Mouse (Mus musculus) layer of hippocampus, adult 2 months (tissue): ENCODE data around the gene Slc25a35. TPM values are rescaled to one million over a fixed set of nuclear protein-coding genes. Genes with fewer than 3 reads are reported as not detected.

Experiments used
- DNase-seq, 2 experiments: peaks; one replicate each; pipeline ENCODE4 v3.0.0; 2022; ENCODE audit warnings: low spot score in 2 of 2
- H3K27ac ChIP-seq: fragments of 200-600 bp; 2 replicates; pipeline ENCODE4 v1.8.1; 2022
- H3K4me3 ChIP-seq: fragments of 200-600 bp; 2 replicates; pipeline ENCODE4 v1.8.1; 2022; ENCODE audit warnings: mild to moderate bottlenecking
- CTCF ChIP-seq: fragments of 200-600 bp; conservative IDR thresholded peaks from 2 replicates; pipeline ENCODE4 v1.8.1; 2022; ENCODE audit warnings: antibody characterized with exemption, mild to moderate bottlenecking, moderate library complexity
- total RNA-seq, 2 experiments: library from RNA; stranded (reverse); gene quantifications; 2 replicates each; pipeline ENCODE4 v1.2.3; 2021

Gene Slc25a35
- total RNA-seq, 2 experiments from 2014 or later, result 5.8 to 6.2 TPM

DNA sequence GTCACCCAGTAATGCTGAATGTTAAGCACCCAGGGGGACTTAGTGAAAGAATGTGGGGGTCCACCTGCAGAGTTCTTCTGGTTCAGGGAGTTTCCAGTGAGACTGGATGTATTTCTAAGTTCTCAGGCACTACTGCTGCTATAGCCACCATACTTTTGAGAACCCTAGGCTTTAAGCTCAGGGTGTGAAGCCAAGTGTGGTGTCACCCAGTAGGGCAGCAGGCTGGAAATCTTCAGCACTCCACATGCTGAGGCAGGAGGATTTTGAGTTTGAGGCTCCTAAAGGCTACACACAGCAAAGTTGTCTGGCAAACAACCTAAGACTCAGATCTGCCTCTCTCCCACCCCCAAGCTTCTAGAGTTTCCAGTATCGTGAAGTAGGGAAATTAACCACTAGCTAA is 1.4 kb upstream of the Slc25a35 start:
- no peak overlapping the region for H3K4me3 ChIP-seq
- TF ChIP-seq CTCF, result no peak
- no peak for DNase-seq
- H3K27ac ChIP-seq, result no peak overlapping the region

DNA sequence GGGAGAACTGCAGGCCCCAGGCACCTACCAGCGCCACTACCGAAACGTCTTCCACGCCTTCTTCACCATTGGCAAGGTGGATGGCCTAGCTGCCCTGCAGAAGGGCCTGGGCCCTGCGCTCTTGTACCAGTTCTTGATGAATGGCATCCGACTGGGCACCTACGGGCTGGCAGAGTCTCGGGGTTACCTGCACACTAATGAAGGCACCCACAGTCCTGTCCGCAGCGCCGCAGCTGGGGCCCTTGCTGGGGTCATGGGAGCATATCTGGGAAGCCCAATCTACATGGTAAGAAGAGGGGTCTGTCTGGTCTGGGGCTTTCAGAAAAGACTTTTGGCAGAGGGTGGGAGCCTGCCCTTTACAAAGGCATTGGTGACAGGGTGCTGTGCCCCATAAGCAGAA is 821 bp downstream of the Slc25a35 start:
- Histone ChIP-seq H3K27ac (no peak overlapping the region; the same call in 1 of the 2 replicates), H3K4me3 (peak overlapping the region; percentile 71)
- no peak for TF ChIP-seq CTCF
- no peak for DNase-seq

DNA sequence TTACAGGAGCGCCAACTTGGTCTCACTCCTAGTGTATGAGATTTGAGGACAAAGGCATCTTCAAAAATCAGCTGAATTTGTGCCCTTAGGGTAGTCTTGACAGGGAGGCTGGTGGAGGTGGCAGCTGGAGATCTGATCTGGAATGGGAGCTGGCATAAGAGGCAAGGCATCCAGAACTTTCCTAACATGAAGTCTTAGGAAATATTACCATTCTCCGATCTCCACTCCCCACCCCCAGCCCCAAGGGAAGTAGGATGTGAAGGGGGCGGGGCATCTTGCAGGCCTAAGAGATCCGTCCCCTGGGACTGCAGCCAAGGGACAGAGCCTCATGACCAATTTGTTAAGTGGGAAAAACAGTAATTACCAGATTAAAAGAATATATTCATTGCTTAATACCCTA is 2.3 kb downstream of the Slc25a35 start:
- Histone ChIP-seq H3K27ac (peak overlapping the region; percentile 44; the same call in 1 of the 2 replicates), H3K4me3 (no peak overlapping the region)
- no peak for DNase-seq
- no peak for TF ChIP-seq CTCF

DNA sequence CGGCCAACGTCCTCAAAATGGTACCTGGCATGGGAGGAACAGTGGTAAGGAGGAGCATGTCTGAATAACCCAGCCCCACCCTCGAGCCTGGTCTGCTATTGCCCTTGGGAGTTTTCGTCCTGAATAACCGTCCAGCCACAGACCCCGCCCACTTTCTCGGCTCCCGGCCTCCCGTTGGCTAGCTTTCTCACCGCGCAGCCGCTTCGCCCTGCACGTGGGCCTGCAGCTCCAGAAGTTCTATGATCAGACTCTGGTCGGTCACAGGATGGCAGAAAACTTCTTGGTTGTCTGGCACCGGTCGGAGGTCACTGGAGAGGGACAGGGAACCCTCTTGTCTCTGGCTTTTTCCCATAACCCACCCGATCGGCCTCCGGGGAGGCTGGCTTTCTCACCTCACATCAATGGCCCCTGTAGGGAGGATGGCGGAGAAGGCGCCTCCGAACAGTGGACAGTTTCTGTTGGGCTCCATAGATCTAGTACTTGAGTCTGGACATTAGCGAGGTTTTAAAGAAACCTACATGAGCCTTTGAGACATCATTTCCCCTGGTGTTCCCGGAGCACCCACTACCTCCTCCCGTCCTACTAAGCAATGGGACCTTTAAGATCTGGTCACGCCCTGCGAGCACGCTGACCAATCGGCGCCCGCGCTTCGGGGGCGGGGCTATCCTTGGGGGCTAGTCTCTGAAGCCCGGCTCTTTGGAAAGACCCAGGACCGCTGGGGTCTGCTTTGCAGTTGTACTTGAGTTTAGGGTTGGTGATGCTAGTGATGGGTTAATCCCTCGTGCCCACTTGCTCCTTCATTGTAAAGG is 5.5 kb downstream of the Slc25a35 start:
- DNase-seq, result peak; percentile 75 to 77
- Histone ChIP-seq H3K27ac (peak overlapping the region; percentile 72), H3K4me3 (peak overlapping the region; percentile 62)

DNA sequence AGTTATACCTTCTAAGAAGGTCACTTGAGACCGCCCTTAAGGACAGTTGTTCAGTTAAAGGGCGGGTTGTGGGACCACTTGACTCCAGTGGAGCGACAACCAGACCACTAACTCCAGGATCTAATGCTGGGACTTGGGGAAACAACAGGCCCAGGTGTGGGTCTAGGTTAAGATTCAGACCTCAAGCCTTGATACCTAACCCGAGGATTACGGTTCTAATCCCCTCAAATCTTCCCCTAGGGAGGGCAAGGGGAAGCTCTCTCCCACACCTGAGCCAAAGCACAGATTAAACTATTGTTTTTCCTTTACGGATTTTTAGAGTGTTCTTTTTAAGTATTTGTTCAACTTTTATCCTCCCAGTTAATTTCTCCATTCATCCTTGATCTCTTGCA is 6.1 kb downstream of the Slc25a35 start:
- no peak for DNase-seq
- 0 out of 2 replicates have a peak overlapping the region, but pooled peaks have one; percentile 72 for H3K27ac ChIP-seq
- TF ChIP-seq CTCF, result no peak

DNA sequence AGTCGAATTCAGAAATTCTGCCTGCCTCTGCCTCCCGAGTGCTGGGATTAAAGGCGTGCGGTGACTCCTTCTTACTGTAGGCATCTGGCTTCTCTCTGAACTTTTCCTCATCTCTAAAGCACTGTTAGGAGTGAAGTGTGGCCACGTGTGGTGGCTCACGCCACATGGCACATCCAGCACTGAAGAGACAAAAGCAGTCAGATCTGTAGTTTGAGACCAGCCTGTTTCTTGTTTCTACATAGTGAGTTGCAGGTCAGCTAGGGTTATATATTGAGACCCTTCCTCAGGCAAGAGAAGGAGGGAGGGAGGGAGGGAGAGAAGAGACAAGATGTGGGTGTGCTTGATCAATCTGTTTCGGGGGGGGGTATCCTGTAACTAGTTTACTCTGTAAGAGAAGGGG is 7.2 kb downstream of the Slc25a35 start, which contains the start of gene Rangrf:
Gene Rangrf, minus strand, starts transcription at position 101 of the 400 bp plus-strand sequence.
- Histone ChIP-seq H3K27ac (0 out of 2 replicates have a peak within 1 kb of the TSS, but pooled peaks have one; percentile 72), H3K4me3 (peak within 1 kb of the TSS; percentile 62)
- TF ChIP-seq CTCF, result no peak
- DNase-seq, result no peak

More for the DNA sequence above, 6.1 kb downstream of the Slc25a35 start:
- peak overlapping the region; percentile 62 for H3K4me3 ChIP-seq

DNA sequence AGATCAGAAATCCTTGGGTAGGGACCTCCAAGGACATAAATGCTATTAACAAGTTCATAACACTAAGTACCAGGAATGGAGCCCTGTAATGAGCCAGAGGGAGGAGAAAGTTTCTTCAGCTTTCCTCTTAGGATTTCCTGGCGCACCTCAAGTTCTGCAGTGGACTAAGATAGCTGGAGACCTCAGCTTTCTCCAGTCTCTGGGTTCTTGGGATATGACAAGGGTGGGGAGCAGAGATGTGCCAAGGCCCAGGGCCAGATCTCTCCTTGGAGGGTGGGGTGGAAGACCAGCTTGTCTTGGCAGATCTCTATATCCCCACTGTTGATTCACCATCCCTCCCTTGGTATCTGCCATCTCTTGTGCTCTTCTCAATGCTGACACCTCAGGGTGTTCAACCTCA is 7.7 kb downstream of the Slc25a35 start:
- DNase-seq, result no peak
- Histone ChIP-seq H3K27ac (no peak overlapping the region), H3K4me3 (no peak overlapping the region)
- no peak for TF ChIP-seq CTCF

DNA sequence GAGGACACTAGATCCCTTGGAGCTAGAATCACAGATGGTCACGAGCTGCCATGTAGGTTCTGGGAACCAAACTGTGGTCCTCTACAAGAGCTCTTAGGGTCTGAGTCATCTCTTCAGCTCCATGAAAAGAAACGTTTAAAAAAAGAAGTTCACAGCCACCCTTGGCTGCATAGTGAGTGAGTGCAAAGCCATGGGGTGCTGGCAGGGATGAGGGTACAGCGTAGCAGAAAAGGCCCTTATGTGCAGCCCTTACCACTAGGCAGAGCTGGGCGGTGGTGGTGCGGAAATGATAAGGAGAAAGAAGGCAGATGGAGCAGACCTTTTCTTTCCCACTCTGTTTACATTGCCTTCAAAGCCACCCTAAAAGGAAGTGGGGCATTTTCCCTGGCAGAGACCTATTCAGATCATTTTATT is 11.4 kb downstream of the Slc25a35 start:
- no peak for TF ChIP-seq CTCF
- no peak for DNase-seq
- no peak overlapping the region for H3K27ac ChIP-seq
- no peak overlapping the region for H3K4me3 ChIP-seq

DNA sequence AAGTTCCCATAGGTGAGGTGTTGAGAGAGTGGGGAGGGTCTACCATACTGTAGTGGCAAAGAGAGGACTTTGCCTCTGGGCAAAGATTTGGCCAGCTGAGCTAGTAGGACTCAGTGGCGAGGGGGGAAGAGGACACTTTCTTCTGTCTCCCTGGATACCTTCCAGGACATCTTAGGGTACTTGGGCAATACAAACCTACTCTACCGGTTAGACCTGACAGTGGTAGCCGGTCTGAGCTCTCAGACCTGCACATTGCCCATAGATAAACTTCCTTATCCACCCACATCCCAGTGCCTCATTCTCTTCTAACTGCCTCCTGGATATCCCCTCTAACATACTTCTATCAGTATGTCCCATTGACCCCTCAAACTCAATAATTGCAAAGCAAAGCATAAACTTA is 13.0 kb downstream of the Slc25a35 start:
- DNase-seq, result no peak
- Histone ChIP-seq H3K4me3 (no peak overlapping the region), H3K27ac (no peak overlapping the region)
- no peak for TF ChIP-seq CTCF

DNA sequence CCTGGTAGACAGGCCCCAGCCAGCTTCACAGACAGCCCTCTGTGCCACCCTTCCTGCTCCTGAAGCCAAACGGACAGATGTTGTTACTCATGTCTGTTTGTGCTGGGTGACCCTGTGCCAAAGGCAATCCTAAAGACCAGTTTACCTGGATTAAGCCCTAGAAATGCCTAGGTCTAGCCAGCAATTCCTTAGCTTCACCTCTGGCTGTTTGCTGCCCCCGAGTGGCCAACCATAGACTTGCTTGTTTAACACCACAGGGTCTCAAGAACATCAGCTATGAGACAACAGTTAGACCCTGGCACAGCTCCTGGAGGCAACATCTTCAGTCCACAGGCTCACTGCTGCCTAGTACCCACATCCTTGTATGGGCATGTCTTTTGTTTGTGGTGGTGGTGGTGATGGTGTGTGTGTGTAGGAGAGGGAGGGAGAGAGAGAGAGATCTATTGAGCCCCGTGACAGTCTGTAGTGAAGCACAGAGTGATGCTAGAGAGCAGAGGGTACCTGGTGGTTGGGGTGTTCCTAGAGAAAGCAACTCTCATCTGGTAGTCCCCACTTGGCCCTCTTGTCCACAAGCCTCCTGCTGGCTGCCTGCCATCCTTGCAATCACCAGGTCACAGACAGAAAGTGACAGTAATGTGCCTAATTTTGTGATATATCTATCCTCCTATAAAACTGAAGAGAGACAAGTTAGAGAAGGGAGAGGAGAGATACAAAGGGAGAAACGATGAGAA is 14.9 kb downstream of the Slc25a35 start:
- peak; percentile 45 to 72 for DNase-seq
- Histone ChIP-seq H3K4me3 (no peak overlapping the region), H3K27ac (no peak overlapping the region)
- TF ChIP-seq CTCF, result peak; percentile 87

DNA sequence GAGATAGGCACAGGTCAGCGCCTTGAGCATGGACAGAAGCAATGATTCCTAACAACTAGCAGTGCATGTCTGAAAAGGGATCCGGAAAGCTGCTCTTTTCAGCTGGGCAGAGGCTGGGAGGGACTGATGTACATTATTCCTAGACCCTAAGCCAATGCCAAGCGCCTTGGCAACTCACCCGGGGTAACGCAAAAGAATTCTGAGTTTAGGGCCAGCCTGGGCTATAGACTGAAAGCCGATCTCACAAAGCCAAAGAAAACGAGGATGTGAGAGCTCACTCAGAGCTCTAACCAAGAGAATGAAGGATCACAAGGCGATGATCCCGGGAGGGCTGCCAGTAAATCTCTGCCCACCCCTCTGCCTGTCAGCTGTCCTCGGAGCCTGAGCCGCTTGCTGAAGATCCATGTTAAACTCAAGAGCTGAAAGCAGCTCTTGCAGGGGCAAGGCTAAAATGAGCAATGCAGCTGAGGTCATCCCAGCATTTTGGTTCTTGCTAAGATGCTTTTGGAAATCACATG is 19.5 kb downstream of the Slc25a35 start:
- H3K27ac ChIP-seq, result no peak overlapping the region
- no peak for TF ChIP-seq CTCF
- H3K4me3 ChIP-seq, result no peak overlapping the region
- DNase-seq, result no peak

DNA sequence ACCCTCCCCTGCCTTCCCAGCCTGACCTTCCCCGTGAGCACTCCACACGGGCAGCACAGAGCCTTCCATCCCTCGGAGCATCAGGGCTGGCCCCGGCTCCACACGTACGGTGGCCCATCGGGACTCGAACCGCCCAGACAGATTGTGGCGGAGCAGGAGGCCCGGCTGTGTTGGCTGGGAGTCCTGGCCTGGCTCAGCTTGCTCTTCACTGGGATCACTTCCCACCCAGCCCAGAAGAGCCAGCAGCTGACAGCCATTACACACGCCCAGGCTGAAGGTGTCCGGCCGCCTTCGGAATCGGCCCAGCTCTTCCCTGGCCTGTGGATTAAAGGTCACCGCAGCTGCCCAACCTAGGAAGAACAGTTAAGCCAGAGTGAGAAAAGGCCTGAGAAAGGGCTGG is 20.4 kb downstream of the Slc25a35 start:
- Histone ChIP-seq H3K4me3 (no peak overlapping the region), H3K27ac (no peak overlapping the region)
- no peak for TF ChIP-seq CTCF
- no peak for DNase-seq

DNA sequence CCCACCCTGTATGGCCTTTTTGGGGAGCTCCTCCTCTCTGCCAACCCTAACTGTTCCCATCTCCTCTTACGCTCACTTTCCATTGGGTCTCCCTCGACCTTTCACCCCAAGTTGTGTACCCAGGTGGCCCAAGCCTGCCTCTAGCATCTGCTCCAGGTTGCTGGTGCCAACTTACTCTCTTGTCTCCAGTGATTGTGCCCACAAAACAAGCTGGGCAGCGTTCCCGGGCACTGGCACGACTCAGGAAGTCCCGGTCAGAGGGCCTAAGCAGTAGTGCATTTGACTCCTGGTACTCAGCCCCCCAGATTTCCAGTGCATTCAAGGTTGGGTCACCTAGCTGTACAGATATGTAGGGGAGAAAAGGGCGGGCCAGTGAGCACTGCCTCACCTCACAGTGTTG is 25.2 kb downstream of the Slc25a35 start:
- H3K27ac ChIP-seq, result no peak overlapping the region
- TF ChIP-seq CTCF, result no peak
- no peak for DNase-seq
- H3K4me3 ChIP-seq, result no peak overlapping the region
